Mouse (Mus musculus) embryonic facial prominence, embryonic 14.5 days (tissue): ENCODE data around the gene Cldn10. TPM values are rescaled to one million over a fixed set of nuclear protein-coding genes. Genes with fewer than 3 reads are reported as not detected.

ENCODE experiments used
- polyA plus RNA-seq: library from polyadenylated mRNA; unstranded; fragments of >200 nt; fragmentation: Nextera tagmentation; extraction: Ambion mirVana; gene quantifications from 2 replicates; pipeline ENCODE4 v1.2.1, GENCODE M21; 2014

The Cldn10 gene
- polyA plus RNA-seq, 1 experiment from 2014 or later, result 10.9 TPM

Other genes with a start within 250 kb of the Cldn10 start
- gene Abcc4, start 81.7 kb upstream of the Cldn10 start, polyA plus RNA-seq, result 3.4 and 3.9 TPM in 2 replicates
- 20.0 and 23.3 TPM in 2 replicates for gene Dzip1, start 137.6 kb downstream of the Cldn10 start, polyA plus RNA-seq
- gene Dnajc3, start 150.1 kb downstream of the Cldn10 start, polyA plus RNA-seq, result 48.6 and 54.2 TPM in 2 replicates